Mouse (Mus musculus): Measurements from ENCODE around the gene C5ar2.
"Not testable (repeated sequence)": the region's sequence is repeated elsewhere in the genome, so short reads cannot be mapped to it uniquely, and the experiment has no call there.

Gene C5ar2

GRCm38 (mm10) chr7:16255963-16256362, 12.0 kb upstream of the C5ar2 start:
- DNase-seq (ENCODE audit: low read depth) = not testable (repeated sequence)

GRCm38 (mm10) chr7:16254195-16254594, 10.2 kb upstream of the C5ar2 start:
- no peak for DNase-seq (ENCODE audit: low read depth)

- no peak for DNase-seq (ENCODE audit: low read depth)
Measured at GRCm38 (mm10) chr7:16250687-16251086, 6.7 kb upstream of the C5ar2 start.

GRCm38 (mm10) chr7:16245958-16246357, 2.0 kb upstream of the C5ar2 start:
- DNase-seq (ENCODE audit: low read depth) = no peak

- no peak for DNase-seq (ENCODE audit: low read depth)
Measured at GRCm38 (mm10) chr7:16242198-16242597, 1.8 kb downstream of the C5ar2 start.

- no peak for DNase-seq (ENCODE audit: low read depth)
Measured at GRCm38 (mm10) chr7:16241787-16242186, 2.2 kb downstream of the C5ar2 start.

GRCm38 (mm10) chr7:16240978-16241303, 3.0 kb downstream of the C5ar2 start:
- DNase-seq (ENCODE audit: low read depth) = no peak

GRCm38 (mm10) chr7:16240281-16240977, 3.5 kb downstream of the C5ar2 start:
- no peak for DNase-seq (ENCODE audit: low read depth)

GRCm38 (mm10) chr7:16239554-16239997, 4.4 kb downstream of the C5ar2 start:
- no peak for DNase-seq (ENCODE audit: low read depth)

- no peak for DNase-seq (ENCODE audit: low read depth)
Measured at GRCm38 (mm10) chr7:16229869-16230268, 14.1 kb downstream of the C5ar2 start.

GRCm38 (mm10) chr7:16221582-16222272, 22.2 kb downstream of the C5ar2 start, which contains the start of gene Dhx34:
Gene Dhx34, minus strand, starts transcription at chr7:16222037.
- peak; percentile 99 for DNase-seq (ENCODE audit: low read depth)

- no peak for DNase-seq (ENCODE audit: low read depth)
Measured at GRCm38 (mm10) chr7:16213986-16214385, 30.0 kb downstream of the C5ar2 start.

GRCm38 (mm10) chr7:16213196-16213595, 30.8 kb downstream of the C5ar2 start:
- no peak for DNase-seq (ENCODE audit: low read depth)

GRCm38 (mm10) chr7:16210862-16211365, 33.0 kb downstream of the C5ar2 start:
- no peak for DNase-seq (ENCODE audit: low read depth)

- DNase-seq (ENCODE audit: low read depth) = no peak
Measured at GRCm38 (mm10) chr7:16208781-16209665, 34.9 kb downstream of the C5ar2 start.

GRCm38 (mm10) chr7:16207496-16207895, 36.5 kb downstream of the C5ar2 start:
- DNase-seq (ENCODE audit: low read depth) = no peak

GRCm38 (mm10) chr7:16207076-16207475, 36.9 kb downstream of the C5ar2 start:
- DNase-seq (ENCODE audit: low read depth) = no peak

- DNase-seq (ENCODE audit: low read depth) = no peak
Measured at GRCm38 (mm10) chr7:16204791-16205190, 39.2 kb downstream of the C5ar2 start.

- DNase-seq (ENCODE audit: low read depth) = no peak
Measured at GRCm38 (mm10) chr7:16203505-16203903, 40.5 kb downstream of the C5ar2 start.

- DNase-seq (ENCODE audit: low read depth) = no peak
Measured at GRCm38 (mm10) chr7:16202756-16203504, 41.0 kb downstream of the C5ar2 start.

GRCm38 (mm10) chr7:16201136-16201535, 42.8 kb downstream of the C5ar2 start:
- DNase-seq (ENCODE audit: low read depth) = peak; percentile 34

- DNase-seq (ENCODE audit: low read depth) = no peak
Measured at GRCm38 (mm10) chr7:16198540-16198939, 45.4 kb downstream of the C5ar2 start.

Data from naive thymus-derived CD4-positive, alpha-beta T cell, adult 2 months (primary cell).